Mouse (Mus musculus): ENCODE measurements around the gene Oas1g. TPM values are rescaled to one million over a fixed set of nuclear protein-coding genes. Genes with fewer than 3 reads are reported as not detected.
"Not testable (repeated sequence)": the region's sequence is repeated elsewhere in the genome, so short reads cannot be mapped to it uniquely, and the experiment has no call there.

Gene Oas1g
- polyA plus RNA-seq, 1 experiment from 2014 or later, result 0.69 TPM

- ATAC-seq (replicated peaks; ENCODE audit: insufficient number of reproducible peaks, insufficient read depth, low FRiP score, low read depth), result no peak
- 0 out of 2 replicates have a peak, but pooled peaks cover 5% of the 10 kb centered on the region for H3K27me3 ChIP-seq
- H3K9ac ChIP-seq, result no peak overlapping the region
- H3K4me3 ChIP-seq, result no peak overlapping the region
- no peaks in the 10 kb centered on the region for H3K36me3 ChIP-seq
- H3K4me2 ChIP-seq, result no peak overlapping the region
- 38% methylated on average over 6 of the region's 6 CpGs for WGBS
- H3K27ac ChIP-seq, result no peak overlapping the region
- no peaks in the 10 kb centered on the region for H3K9me3 ChIP-seq (replicated peaks)
- no peaks in the 10 kb centered on the region for H3K4me1 ChIP-seq (replicated peaks)
Observed at GRCm38 (mm10) chr5:120887831-120888230, 418 bp upstream of the Oas1g start.

- H3K27me3 ChIP-seq; H3K27ac ChIP-seq; ATAC-seq (replicated peaks; ENCODE audit: insufficient number of reproducible peaks, insufficient read depth, low FRiP score, low read depth); H3K36me3 ChIP-seq; H3K9ac ChIP-seq; H3K9me3 ChIP-seq (replicated peaks); H3K4me2 ChIP-seq; H3K4me1 ChIP-seq (replicated peaks); H3K4me3 ChIP-seq: not testable (repeated sequence)
- 84% methylated on average over 6 of the region's 6 CpGs for WGBS
Observed at GRCm38 (mm10) chr5:120881681-120882080, 5.7 kb downstream of the Oas1g start.

GRCm38 (mm10) chr5:120878803-120879202, 8.6 kb downstream of the Oas1g start:
- not testable (repeated sequence) for H3K9ac ChIP-seq; H3K27me3 ChIP-seq; H3K4me2 ChIP-seq; H3K27ac ChIP-seq; H3K36me3 ChIP-seq; H3K4me1 ChIP-seq (replicated peaks); ATAC-seq (replicated peaks; ENCODE audit: insufficient number of reproducible peaks, insufficient read depth, low FRiP score, low read depth); H3K4me3 ChIP-seq; H3K9me3 ChIP-seq (replicated peaks)
- 52% methylated on average over 2 of the region's 2 CpGs for WGBS

GRCm38 (mm10) chr5:120877407-120877806, 10.0 kb downstream of the Oas1g start:
- not testable (repeated sequence) for H3K27me3 ChIP-seq; H3K9me3 ChIP-seq (replicated peaks); H3K4me3 ChIP-seq; ATAC-seq (replicated peaks; ENCODE audit: insufficient number of reproducible peaks, insufficient read depth, low FRiP score, low read depth); H3K36me3 ChIP-seq; H3K27ac ChIP-seq; H3K4me2 ChIP-seq; H3K9ac ChIP-seq; H3K4me1 ChIP-seq (replicated peaks)
- 71% methylated on average over 2 of the region's 2 CpGs for WGBS

GRCm38 (mm10) chr5:120876839-120877238, 10.6 kb downstream of the Oas1g start:
- not testable (repeated sequence) for H3K27me3 ChIP-seq; ATAC-seq (replicated peaks; ENCODE audit: insufficient number of reproducible peaks, insufficient read depth, low FRiP score, low read depth)

GRCm38 (mm10) chr5:120871469-120871868, 15.9 kb downstream of the Oas1g start:
- no peak for ATAC-seq (replicated peaks; ENCODE audit: insufficient number of reproducible peaks, insufficient read depth, low FRiP score, low read depth)
- no peak overlapping the region for H3K9ac ChIP-seq
- no peaks in the 10 kb centered on the region for H3K4me1 ChIP-seq (replicated peaks)
- H3K9me3 ChIP-seq (replicated peaks), result no peaks in the 10 kb centered on the region
- H3K4me2 ChIP-seq, result no peak overlapping the region
- no peak overlapping the region for H3K27ac ChIP-seq
- 47% methylated on average over 2 of the region's 2 CpGs for whole genome bisulfite sequencing
- no peaks in the 10 kb centered on the region; the same call in 1 of the 2 replicates for H3K27me3 ChIP-seq
- no peak overlapping the region for H3K4me3 ChIP-seq
- no peaks in the 10 kb centered on the region for H3K36me3 ChIP-seq

More at GRCm38 (mm10) chr5:120876839-120877238, 10.6 kb downstream of the Oas1g start:
- not testable (repeated sequence) for H3K9me3 ChIP-seq (replicated peaks); H3K4me2 ChIP-seq; H3K9ac ChIP-seq; H3K4me3 ChIP-seq; H3K27ac ChIP-seq; H3K36me3 ChIP-seq; H3K4me1 ChIP-seq (replicated peaks)
- 52% methylated on average over 2 of the region's 3 CpGs for WGBS

- ATAC-seq (replicated peaks; ENCODE audit: insufficient number of reproducible peaks, insufficient read depth, low FRiP score, low read depth), result no peak
- no peak overlapping the region for H3K27ac ChIP-seq
- H3K4me2 ChIP-seq, result no peak overlapping the region
- H3K9ac ChIP-seq, result no peak overlapping the region
- no peaks in the 10 kb centered on the region for H3K36me3 ChIP-seq
- no peaks in the 10 kb centered on the region for H3K9me3 ChIP-seq (replicated peaks)
- H3K4me1 ChIP-seq (replicated peaks), result no peaks in the 10 kb centered on the region
- no peaks in the 10 kb centered on the region; the same call in 1 of the 2 replicates for H3K27me3 ChIP-seq
- 66% methylated on average over 7 of the region's 7 CpGs for WGBS
- no peak overlapping the region for H3K4me3 ChIP-seq
Observed at GRCm38 (mm10) chr5:120870782-120871181, 16.6 kb downstream of the Oas1g start.

- H3K4me1 ChIP-seq (replicated peaks), result no peaks in the 10 kb centered on the region
- H3K9ac ChIP-seq, result no peak overlapping the region
- H3K4me2 ChIP-seq, result no peak overlapping the region
- 48% methylated on average over 3 of the region's 3 CpGs for WGBS
- no peaks in the 10 kb centered on the region; the same call in 1 of the 2 replicates for H3K27me3 ChIP-seq
- no peak overlapping the region for H3K4me3 ChIP-seq
- no peak overlapping the region for H3K27ac ChIP-seq
- H3K9me3 ChIP-seq (replicated peaks), result no peaks in the 10 kb centered on the region
- no peak for ATAC-seq (replicated peaks; ENCODE audit: insufficient number of reproducible peaks, insufficient read depth, low FRiP score, low read depth)
- no peaks in the 10 kb centered on the region for H3K36me3 ChIP-seq
Observed at GRCm38 (mm10) chr5:120870081-120870480, 17.3 kb downstream of the Oas1g start.

GRCm38 (mm10) chr5:120869436-120870015, 17.9 kb downstream of the Oas1g start:
- ATAC-seq (replicated peaks; ENCODE audit: insufficient number of reproducible peaks, insufficient read depth, low FRiP score, low read depth), result no peak
- Histone ChIP-seq H3K9ac (no peak overlapping the region), H3K9me3 (replicated peaks) (no peaks in the 10 kb centered on the region), H3K4me2 (no peak overlapping the region), H3K27me3 (no peaks in the 10 kb centered on the region; the same call in 1 of the 2 replicates), H3K36me3 (no peaks in the 10 kb centered on the region), H3K27ac (no peak overlapping the region), H3K4me3 (no peak overlapping the region), H3K4me1 (replicated peaks) (no peaks in the 10 kb centered on the region)
- 70% methylated on average over 7 of the region's 7 CpGs for WGBS

GRCm38 (mm10) chr5:120865336-120865860, 22.0 kb downstream of the Oas1g start:
- Histone ChIP-seq H3K9me3 (replicated peaks) (no peaks in the 10 kb centered on the region), H3K4me2 (no peak overlapping the region), H3K4me1 (replicated peaks) (no peaks in the 10 kb centered on the region), H3K27me3 (no peaks in the 10 kb centered on the region; the same call in 1 of the 2 replicates), H3K36me3 (no peaks in the 10 kb centered on the region), H3K4me3 (no peak overlapping the region), H3K9ac (no peak overlapping the region), H3K27ac (no peak overlapping the region)
- ATAC-seq (replicated peaks; ENCODE audit: insufficient number of reproducible peaks, insufficient read depth, low FRiP score, low read depth), result no peak
- 50% methylated on average over 3 of the region's 3 CpGs for WGBS

- Histone ChIP-seq H3K4me3 (no peak within 1 kb of the TSS), H3K4me1 (replicated peaks) (no peaks in the 10 kb centered on the region), H3K4me2 (no peak within 1 kb of the TSS), H3K9ac (no peak within 1 kb of the TSS), H3K9me3 (replicated peaks) (no peaks in the 10 kb centered on the region), H3K27me3 (no peaks in the 10 kb centered on the region), H3K27ac (no peak within 1 kb of the TSS), H3K36me3 (no peaks in the 10 kb centered on the region)
- WGBS, result 64% methylated on average over 4 of the region's 4 CpGs
- no peak for ATAC-seq (replicated peaks; ENCODE audit: insufficient number of reproducible peaks, insufficient read depth, low FRiP score, low read depth)
Observed at GRCm38 (mm10) chr5:120861121-120861520, 26.3 kb downstream of the Oas1g start, which contains the start of gene Oas1h. Gene Oas1h (plus strand): TSS chr5:120861421.

GRCm38 (mm10) chr5:120859241-120859640, 28.2 kb downstream of the Oas1g start:
- H3K4me1 ChIP-seq (replicated peaks), result no peaks in the 10 kb centered on the region
- no peaks in the 10 kb centered on the region for H3K36me3 ChIP-seq
- H3K27me3 ChIP-seq, result no peaks in the 10 kb centered on the region
- H3K4me3 ChIP-seq, result no peak overlapping the region
- 52% methylated on average over 2 of the region's 2 CpGs for WGBS
- no peak overlapping the region for H3K9ac ChIP-seq
- 0 out of 2 replicates have a peak, but pooled peaks cover 2% of the 10 kb centered on the region for H3K9me3 ChIP-seq (replicated peaks)
- H3K27ac ChIP-seq, result no peak overlapping the region
- no peak for ATAC-seq (replicated peaks; ENCODE audit: insufficient number of reproducible peaks, insufficient read depth, low FRiP score, low read depth)
- no peak overlapping the region for H3K4me2 ChIP-seq

Data from heart, embryonic 15.5 days (tissue).